Mouse (Mus musculus) E14TG2a.4 (cell line): ENCODE measurements at regions not wholly inside any gene's neighbourhood (a gene's known extent, or its start where the extent isn't known, plus 50 kb on each side); places are given as distances from the start of the nearest gene placed in this dataset.

Source experiments
- CTCF ChIP-seq: conservative IDR thresholded peaks from 2 replicates; pipeline ENCODE4 v1.5.1; 2014; ENCODE audit warnings: low read length
- NANOG ChIP-seq: IDR thresholded peaks from 2 replicates; pipeline ENCODE4 v1.6.1; 2014; ENCODE audit warnings: borderline replicate concordance, low read length, mixed read lengths
- POU5F1 ChIP-seq: IDR thresholded peaks from 2 replicates; pipeline ENCODE4 v1.6.1; 2014; ENCODE audit warnings: low read length, borderline replicate concordance

DNA sequence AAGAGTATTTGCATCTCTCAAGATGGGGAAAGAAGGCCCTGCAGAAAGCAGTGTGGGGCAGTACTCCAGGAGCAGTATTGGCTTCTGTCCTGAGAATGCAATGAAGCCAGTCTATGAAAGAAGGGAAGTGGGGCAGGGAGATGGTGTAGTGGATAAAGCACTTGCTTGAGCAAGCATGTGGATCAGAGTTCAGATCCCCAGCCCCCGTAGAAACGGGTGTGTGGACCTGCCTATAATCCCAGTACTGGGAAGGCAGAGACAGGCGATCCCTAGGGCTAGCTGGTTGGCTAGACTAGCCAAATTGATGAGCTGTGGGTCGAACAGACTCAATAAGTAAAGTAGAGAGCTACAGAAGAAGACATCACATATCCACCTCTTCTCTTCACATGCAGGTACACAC is 211.6 kb downstream of the Mex3b start:
- TF ChIP-seq CTCF (no peak), NANOG (no peak), POU5F1 (no peak)
